Mouse (Mus musculus): Measurements from ENCODE around the gene Atp6v1c2.

The Atp6v1c2 gene

GRCm38 (mm10) chr12:17329259-17329658, at the start of gene Atp6v1c2:
Atp6v1c2 (minus strand) TSS chr12:17329359.
- DNase-seq = no peak

- no peak for DNase-seq
Observed at GRCm38 (mm10) chr12:17376521-17376920, 47.4 kb upstream of the Atp6v1c2 start.

- DNase-seq = no peak
Observed at GRCm38 (mm10) chr12:17375243-17375642, 46.1 kb upstream of the Atp6v1c2 start.

GRCm38 (mm10) chr12:17373470-17373975, 44.4 kb upstream of the Atp6v1c2 start:
- no peak for DNase-seq

GRCm38 (mm10) chr12:17372696-17373095, 43.5 kb upstream of the Atp6v1c2 start:
- peak; percentile 18 for DNase-seq

- DNase-seq = peak; percentile 63
Observed at GRCm38 (mm10) chr12:17371589-17372235, 42.6 kb upstream of the Atp6v1c2 start.

- DNase-seq = no peak
Observed at GRCm38 (mm10) chr12:17369551-17370325, 40.6 kb upstream of the Atp6v1c2 start.

DNA sequence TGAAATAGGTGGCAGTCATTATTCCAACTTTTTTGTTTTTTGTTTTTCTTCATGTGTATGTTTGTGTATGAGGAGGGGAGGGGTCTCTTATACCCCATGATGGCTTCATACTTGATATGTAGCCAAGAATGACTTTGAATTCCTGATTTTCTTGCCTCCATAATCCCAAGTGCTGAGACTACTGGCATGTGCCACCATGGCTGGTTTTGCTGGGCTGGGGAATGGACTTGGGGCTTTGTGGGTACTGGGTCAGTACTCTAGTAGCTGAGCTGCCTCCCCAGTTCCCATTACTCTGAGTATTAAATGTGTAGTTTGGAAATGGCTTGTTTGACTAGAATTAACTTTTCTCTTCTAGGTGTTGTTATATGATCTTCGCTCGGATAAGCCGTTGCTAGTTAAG, 40.0 kb upstream of the Atp6v1c2 start:
- no peak for DNase-seq

DNA sequence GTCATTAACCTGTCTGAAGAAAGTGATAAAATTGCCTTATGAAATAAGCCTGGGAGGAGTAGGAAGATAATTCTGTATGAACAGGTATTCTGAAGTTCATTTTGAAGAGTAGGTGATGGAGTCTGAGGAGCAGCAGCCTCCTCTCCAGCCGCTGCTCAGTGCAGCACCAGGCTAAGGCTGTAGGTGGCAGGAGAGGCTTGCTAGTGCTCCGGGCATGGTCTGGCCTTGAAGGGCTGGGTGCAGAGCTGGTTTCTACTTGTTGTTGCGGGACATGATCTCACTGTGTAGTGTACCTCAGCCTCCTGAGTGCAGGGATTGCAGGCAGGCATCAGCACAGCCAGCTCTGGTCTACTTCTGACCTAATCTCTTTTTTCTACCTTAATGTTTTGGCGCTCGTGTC, 37.8 kb upstream of the Atp6v1c2 start:
- DNase-seq = peak; percentile 65

GRCm38 (mm10) chr12:17362316-17362715, 33.2 kb upstream of the Atp6v1c2 start:
- no peak for DNase-seq

- DNase-seq = no peak
Observed at GRCm38 (mm10) chr12:17360650-17361049, 31.5 kb upstream of the Atp6v1c2 start.

DNA sequence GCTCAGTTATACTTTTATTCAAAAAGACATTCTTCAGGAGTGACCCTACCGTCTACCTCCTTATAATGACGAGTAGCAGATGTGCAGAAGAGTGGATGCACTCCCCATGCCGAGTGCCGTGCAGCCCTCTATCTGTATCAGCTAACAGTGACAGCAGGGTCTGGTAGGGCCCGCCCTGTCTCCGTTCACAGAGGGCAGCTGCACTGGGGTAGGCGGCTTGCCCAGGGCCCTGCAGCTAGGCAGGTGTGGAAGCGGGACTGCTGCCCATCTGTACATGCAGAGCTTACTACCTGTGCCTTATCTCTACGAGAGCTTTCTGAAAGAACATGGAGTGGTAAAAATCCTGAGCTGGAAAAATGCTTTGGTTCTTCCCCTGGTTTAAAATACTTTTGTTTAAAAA, 30.9 kb upstream of the Atp6v1c2 start:
- no peak for DNase-seq

DNA sequence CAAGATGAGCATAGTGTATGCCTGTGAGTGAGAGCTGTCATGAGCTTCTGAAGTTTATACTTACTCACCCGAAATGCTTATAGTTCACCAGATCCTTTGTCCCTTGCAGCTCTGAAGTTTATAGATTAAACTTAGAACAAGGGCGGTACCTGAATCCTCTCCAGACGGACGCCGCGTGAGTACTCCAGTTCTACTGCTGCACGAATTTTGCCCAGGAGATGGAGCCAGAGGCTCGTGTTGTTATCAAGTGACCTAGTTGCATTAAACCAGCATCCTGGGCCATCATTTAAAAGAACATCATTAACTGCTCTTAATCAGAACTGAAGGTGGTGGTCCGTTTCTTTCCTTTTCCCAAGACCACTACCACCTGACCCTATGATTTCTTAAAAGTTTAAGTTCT, 29.8 kb upstream of the Atp6v1c2 start:
- DNase-seq = peak; percentile 25

GRCm38 (mm10) chr12:17357795-17358194, 28.6 kb upstream of the Atp6v1c2 start:
- no peak for DNase-seq

- peak; percentile 12 for DNase-seq
Observed at GRCm38 (mm10) chr12:17356853-17357252, 27.7 kb upstream of the Atp6v1c2 start.

- no peak for DNase-seq
Observed at GRCm38 (mm10) chr12:17350106-17350505, 20.9 kb upstream of the Atp6v1c2 start.

DNA sequence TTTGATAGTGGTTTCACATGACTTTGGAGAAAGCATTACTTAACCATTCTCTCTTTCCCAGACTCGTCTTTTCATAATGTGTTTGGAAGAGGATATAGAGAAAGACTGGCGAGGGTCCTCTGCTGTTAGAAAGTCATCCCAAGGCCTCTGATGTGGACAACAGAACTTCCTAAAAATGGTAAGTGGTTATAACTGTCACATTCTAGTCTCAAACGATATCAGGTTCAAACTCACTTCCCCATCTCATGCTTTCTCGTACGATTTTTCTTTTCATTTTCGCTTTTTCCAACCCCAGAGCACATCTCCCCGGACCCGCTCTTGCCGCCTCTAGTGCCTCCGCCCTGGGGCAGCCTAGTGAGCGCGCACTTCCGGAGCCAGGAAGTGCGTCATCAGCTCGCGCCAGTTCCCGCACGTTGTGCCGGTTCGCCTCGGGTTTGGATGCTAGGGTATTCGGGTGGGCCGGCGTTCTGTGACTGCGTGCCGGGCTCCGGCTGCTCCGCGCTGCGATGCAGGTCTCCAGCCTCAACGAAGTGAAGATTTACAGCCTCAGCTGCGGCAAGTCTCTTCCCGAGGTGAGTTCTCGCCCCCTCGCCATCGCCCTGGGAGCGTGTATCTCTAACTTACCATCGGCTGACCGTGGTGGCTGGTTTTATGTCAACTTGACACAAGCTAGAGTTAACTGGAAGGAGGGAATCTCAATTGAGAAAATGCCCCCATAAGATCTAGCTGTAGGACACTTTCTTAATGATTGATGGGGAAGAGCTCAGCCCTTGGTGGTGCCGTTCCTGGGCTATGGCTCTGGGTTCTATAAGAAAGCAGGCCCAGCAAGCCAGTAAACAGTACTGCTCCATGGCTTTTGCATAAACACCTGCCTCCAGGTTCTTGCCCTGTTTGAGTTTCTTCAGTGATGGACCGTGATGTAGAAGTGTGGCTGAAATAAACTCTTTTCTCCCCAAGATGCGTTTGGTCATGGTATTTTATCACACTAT, 19.2 kb upstream of the Atp6v1c2 start, which contains the start of gene Nol10:
Gene Nol10, plus strand, starts transcription at position 411 of the 989 bp plus-strand sequence.
- DNase-seq = peak; percentile 93

DNA sequence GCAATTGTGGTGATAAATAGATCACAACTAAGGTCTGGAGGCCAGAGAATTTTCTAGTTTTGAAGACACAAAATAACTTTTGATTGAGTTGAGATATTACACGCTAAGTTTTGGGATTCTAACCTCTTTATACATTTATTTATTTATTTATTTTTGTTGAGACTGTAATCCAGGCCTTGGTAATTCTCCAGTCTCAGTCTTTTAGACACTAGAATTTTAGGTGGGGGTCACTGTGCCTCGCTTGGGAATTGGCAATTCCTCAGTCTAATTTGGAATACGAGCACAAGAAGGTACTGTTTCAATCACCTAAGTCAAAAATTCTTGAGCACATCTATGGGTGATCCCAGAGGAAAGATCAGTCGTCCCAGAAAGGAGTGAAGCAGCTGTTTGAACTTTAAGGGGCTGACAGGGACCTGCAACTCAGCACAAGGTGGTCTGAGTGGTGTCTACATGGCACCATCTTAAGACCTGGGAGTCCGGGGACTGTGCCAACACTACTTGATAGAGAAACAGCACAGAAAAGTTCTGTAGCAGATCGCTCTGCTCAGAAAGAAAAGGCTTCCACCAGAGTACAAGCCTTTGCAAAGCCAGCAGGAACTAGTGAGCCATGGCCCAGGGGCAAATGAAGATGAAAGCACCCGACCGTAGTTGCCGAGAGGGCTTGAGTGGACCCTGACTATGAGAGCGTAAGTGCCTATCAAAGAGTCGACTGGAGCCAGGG, 18.3 kb upstream of the Atp6v1c2 start:
- peak; percentile 18 for DNase-seq

- peak; percentile 38 for DNase-seq
Observed at GRCm38 (mm10) chr12:17339114-17339905, 10.2 kb upstream of the Atp6v1c2 start.

- no peak for DNase-seq
Observed at GRCm38 (mm10) chr12:17338338-17338737, 9.2 kb upstream of the Atp6v1c2 start.

DNA sequence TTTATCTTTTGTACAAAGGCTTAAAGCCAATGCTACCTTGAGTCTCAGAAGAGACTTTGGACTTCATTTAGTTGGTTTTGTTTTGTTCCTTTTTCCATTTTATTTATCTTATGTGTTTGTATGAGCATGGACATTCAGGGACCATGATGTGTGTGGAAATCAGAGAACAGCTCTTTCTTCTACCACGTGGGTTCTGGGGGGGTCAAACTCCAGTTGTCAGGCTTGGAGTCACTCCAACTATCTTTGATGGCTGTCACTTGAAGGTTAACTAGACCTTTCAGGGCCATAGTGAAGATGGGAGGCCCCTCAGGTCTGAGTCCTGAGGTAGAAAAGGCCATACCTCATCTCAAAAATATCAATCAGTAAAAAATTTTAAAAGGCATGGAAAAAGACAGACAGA, 4.3 kb upstream of the Atp6v1c2 start:
- DNase-seq = no peak
